Mouse (Mus musculus): ENCODE results near the gene Cnp.

DNA sequence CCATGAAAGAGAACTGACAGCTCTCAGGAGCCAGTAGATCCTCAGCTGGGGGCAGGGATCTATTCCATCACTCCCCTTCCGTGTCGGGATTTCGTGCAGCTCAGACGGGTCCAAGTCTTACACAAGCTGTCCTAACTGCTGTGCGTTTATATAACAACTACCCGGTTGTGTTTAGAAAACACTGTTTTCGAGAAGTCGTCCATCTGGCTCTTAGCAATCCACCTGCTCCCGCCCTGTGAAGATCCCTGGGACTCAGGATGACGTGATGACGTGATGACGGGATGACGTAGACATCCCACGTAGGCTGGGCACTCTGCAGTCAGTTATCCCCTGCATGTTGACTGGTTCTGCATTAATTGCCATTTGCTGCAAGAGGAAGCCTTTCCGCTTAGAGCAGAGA lies 10.4 kb upstream of the Cnp start:
- no peak for TF ChIP-seq CTCF (IDR thresholded peaks at IDR 0.05; ENCODE audit: low read depth, low read length)
- TF ChIP-seq TAL1 (conservative IDR thresholded peaks at IDR 0.05; ENCODE audit: low read depth, low read length) = no peak
- TF ChIP-seq GATA1 (IDR thresholded peaks at IDR 0.05; ENCODE audit: borderline replicate concordance, low read length) = no peak
